ENCODE assay signal across 8 mouse cellular contexts in genomic region chr11:11461635-11462560, GRCm38 (mm10). TPM values are rescaled to one million over a fixed set of nuclear protein-coding genes. Genes with fewer than 3 reads are reported as not detected.
DNase-seq lines count a peak whose midpoint lies in the region; ATAC-seq and TF ChIP-seq lines count a peak whose summit lies in the region.

Gene Spata48 (plus strand): TSS chr11:11462094.
Gene Zpbp (minus strand): TSS chr11:11462408.

- no peaks in the 10 kb centered on the region for H3K9me3 ChIP-seq in forebrain, embryonic 10.5 days
- no peaks in the 10 kb centered on the region for H3K9me3 ChIP-seq in heart, embryonic 15.5 days (replicated peaks)
- no peaks in the 10 kb centered on the region for H3K9me3 ChIP-seq in liver, embryonic 14.5 days (ENCODE audit: control insufficient read depth, low read length)
- no peaks in the 10 kb centered on the region for H3K9me3 ChIP-seq in neural tube, embryonic 12.5 days

- peak within 1 kb of the TSS; percentile 81 for H3K4me2 ChIP-seq in heart, embryonic 15.5 days
- peak within 1 kb of the TSS; percentile 80 for H3K4me2 ChIP-seq in liver, embryonic 14.5 days (ENCODE audit: low read depth)
- H3K4me2 ChIP-seq in neural tube, embryonic 12.5 days (replicated peaks): peak within 1 kb of the TSS; percentile 64

- no peaks in the 10 kb centered on the region for H3K36me3 ChIP-seq in forebrain, embryonic 10.5 days (replicated peaks)
- H3K36me3 ChIP-seq in heart, embryonic 15.5 days: no peaks in the 10 kb centered on the region
- no peaks in the 10 kb centered on the region for H3K36me3 ChIP-seq in liver, embryonic 14.5 days (replicated peaks; ENCODE audit: control insufficient read depth, insufficient read depth, low read depth)
- no peaks in the 10 kb centered on the region for H3K36me3 ChIP-seq in neural tube, embryonic 12.5 days

- H3K4me3 ChIP-seq in forebrain, embryonic 10.5 days: peak within 1 kb of the TSS; percentile 58
- peak within 1 kb of the TSS; percentile 71 for H3K4me3 ChIP-seq in heart, embryonic 15.5 days
- H3K4me3 ChIP-seq in liver, embryonic 14.5 days (ENCODE audit: insufficient read depth in 1 of 2, low read depth in 2 of 2, low read length in 2 of 2): peak within 1 kb of the TSS; percentile 79 to 93
- peak within 1 kb of the TSS; percentile 63 for H3K4me3 ChIP-seq in neural tube, embryonic 12.5 days

- peaks cover 8% of the 10 kb centered on the region for H3K4me1 ChIP-seq in forebrain, embryonic 10.5 days
- peaks cover 4% of the 10 kb centered on the region; the same call in 1 of the 2 replicates for H3K4me1 ChIP-seq in heart, embryonic 15.5 days (replicated peaks)
- H3K4me1 ChIP-seq in liver, embryonic 14.5 days (replicated peaks; ENCODE audit: control insufficient read depth in 2 of 2, insufficient read depth in 2 of 2, low read length in 1 of 2): peaks cover 0 to 5% of the 10 kb centered on the region in 2 experiments; a peak in 2 of 4 replicates
- H3K4me1 ChIP-seq in neural tube, embryonic 12.5 days: no peaks in the 10 kb centered on the region

- WGBS in forebrain, embryonic 10.5 days: 3% methylated on average over 66 of the region's 66 CpGs
- WGBS in heart, embryonic 15.5 days: 3% methylated on average over 66 of the region's 66 CpGs
- WGBS in liver, embryonic 14.5 days (ENCODE audit: insufficient replicate concordance): 2% methylated on average over 66 of the region's 66 CpGs
- WGBS in neural tube, embryonic 12.5 days: 3% methylated on average over 66 of the region's 66 CpGs

- DNase-seq in CD4-positive, CD25-positive, alpha-beta regulatory T cell, adult 2 months (ENCODE audit: low read depth, low spot score): peak; percentile 97
- DNase-seq in c-Kit-negative CD71-positive TER-119-positive erythroid progenitor cells, embryonic 14.5 days (ENCODE audit: low read depth, low spot score): peak; percentile 89
- peak; percentile 90 for DNase-seq in forebrain, embryonic 10.5 days (ENCODE audit: extremely low spot score, low spot score)
- peak; percentile 93 to 95 for DNase-seq in kidney, postnatal 25 days
- DNase-seq in liver, embryonic 14.5 days (ENCODE audit: low read depth in 3 of 3, low spot score in 3 of 3): peak; percentile 86 to 90 (median 87)
- DNase-seq in telencephalon, adult 2 months (ENCODE audit: low read depth, low spot score): peak; percentile 86

- H3K27me3 ChIP-seq in forebrain, embryonic 10.5 days (ENCODE audit: poor library complexity, severe bottlenecking): no peaks in the 10 kb centered on the region
- no peaks in the 10 kb centered on the region for H3K27me3 ChIP-seq in heart, embryonic 15.5 days
- no peaks in the 10 kb centered on the region for H3K27me3 ChIP-seq in liver, embryonic 14.5 days (ENCODE audit: control insufficient read depth, insufficient read depth, low read length)
- H3K27me3 ChIP-seq in neural tube, embryonic 12.5 days (replicated peaks): no peaks in the 10 kb centered on the region

- TF ChIP-seq EP300 in liver, embryonic 14.5 days (IDR thresholded peaks at IDR 0.05; ENCODE audit: low read depth): no peak; the same call in 1 of the 2 replicates

- peak within 1 kb of the TSS; percentile 63 for H3K9ac ChIP-seq in heart, embryonic 15.5 days
- peak within 1 kb of the TSS; percentile 83 for H3K9ac ChIP-seq in liver, embryonic 14.5 days (replicated peaks)
- H3K9ac ChIP-seq in neural tube, embryonic 12.5 days: peak within 1 kb of the TSS; percentile 60

- TF ChIP-seq CTCF in liver, embryonic 14.5 days (IDR thresholded peaks at IDR 0.05; ENCODE audit: low read depth): peak; percentile 77

- H3K27ac ChIP-seq in forebrain, embryonic 10.5 days: peak within 1 kb of the TSS; percentile 88
- H3K27ac ChIP-seq in heart, embryonic 15.5 days: peak within 1 kb of the TSS; percentile 76
- peak within 1 kb of the TSS; percentile 56 for H3K27ac ChIP-seq in liver, embryonic 14.5 days
- H3K27ac ChIP-seq in neural tube, embryonic 12.5 days: 0 out of 2 replicates have a peak within 1 kb of the TSS, but pooled peaks have one; percentile 57

- peak; percentile 94 for ATAC-seq in heart, embryonic 15.5 days (replicated peaks; ENCODE audit: insufficient number of reproducible peaks, insufficient read depth, low FRiP score, low read depth)
- peak; percentile 97 for ATAC-seq in liver, embryonic 14.5 days (ENCODE audit: insufficient read depth)
- ATAC-seq in neural tube, embryonic 12.5 days (ENCODE audit: low FRiP score, low read depth): peak; percentile 97

RNA-seq across cellular contexts. Expression of gene Spata48, which starts in this region (rescaled TPM):
- polyA plus RNA-seq in forebrain, embryonic 10.5 days (2016; fragmentation: Nextera tagmentation; extraction: Ambion mirVana): 1.6 and 2.2 TPM in 2 replicates
- polyA plus RNA-seq in heart, embryonic 15.5 days (2015; fragmentation: Nextera tagmentation; extraction: Ambion mirVana): 0.81 and 1.4 TPM in 2 replicates
- polyA plus RNA-seq in liver, embryonic 14.5 days (2012; rRNA removed): 0.20 and 2.1 TPM in 2 replicates
- polyA plus RNA-seq in liver, embryonic 14.5 days (2014; fragmentation: Nextera tagmentation; extraction: Ambion mirVana): 0.41 TPM in 1 of 2 replicates, not detected in the other
- 1.7 and 2.2 TPM in 2 replicates for polyA plus RNA-seq in neural tube, embryonic 12.5 days (2016; fragmentation: Nextera tagmentation; extraction: Ambion mirVana)

RNA-seq across cellular contexts. Expression of gene Zpbp, which starts in this region (rescaled TPM):
- polyA plus RNA-seq in forebrain, embryonic 10.5 days (2016; fragmentation: Nextera tagmentation; extraction: Ambion mirVana): 0.49 and 0.68 TPM in 2 replicates
- polyA plus RNA-seq in heart, embryonic 15.5 days (2015; fragmentation: Nextera tagmentation; extraction: Ambion mirVana): 0.58 and 0.60 TPM in 2 replicates
- polyA plus RNA-seq in liver, embryonic 14.5 days (2012; rRNA removed): 0.04 and 0.06 TPM in 2 replicates
- 0.13 and 0.22 TPM in 2 replicates for polyA plus RNA-seq in liver, embryonic 14.5 days (2014; fragmentation: Nextera tagmentation; extraction: Ambion mirVana)
- 0.88 and 0.98 TPM in 2 replicates for polyA plus RNA-seq in neural tube, embryonic 12.5 days (2016; fragmentation: Nextera tagmentation; extraction: Ambion mirVana)

Comparison
In these comparisons a context has a peak if more than half of its experiments do, and no peak if none do; other contexts are left out.
1. Peak in every context shown above with its lines: DNase-seq, ATAC-seq, H3K4me3 ChIP-seq and H3K27ac ChIP-seq.